Mouse (Mus musculus): Measurements from ENCODE around the gene Arhgef25. TPM values are rescaled to one million over a fixed set of nuclear protein-coding genes. Genes with fewer than 3 reads are reported as not detected.
"Not testable (repeated sequence)": the region's sequence is repeated elsewhere in the genome, so short reads cannot be mapped to it uniquely, and the experiment has no call there.

Gene Arhgef25
- polyA plus RNA-seq, 1 experiment from 2014 or later: 14.3 TPM

- Histone ChIP-seq H3K27me3 (replicated peaks) (peaks cover 32% of the 10 kb centered on the region), H3K9ac (no peak overlapping the region), H3K9me3 (replicated peaks) (no peaks in the 10 kb centered on the region), H3K4me1 (peaks cover 22% of the 10 kb centered on the region), H3K27ac (no peak overlapping the region), H3K4me2 (no peak overlapping the region), H3K36me3 (no peaks in the 10 kb centered on the region), H3K4me3 (no peak overlapping the region)
- no peak for ATAC-seq
- WGBS (ENCODE audit: insufficient replicate concordance): 44% methylated on average over 3 of the region's 3 CpGs
Observed at GRCm38 (mm10) chr10:127160728-127161127, 29.2 kb downstream of the Arhgef25 start.

- Histone ChIP-seq H3K4me1 (peaks cover 16% of the 10 kb centered on the region), H3K4me3 (no peak overlapping the region), H3K9ac (no peak overlapping the region), H3K36me3 (no peaks in the 10 kb centered on the region), H3K4me2 (no peak overlapping the region), H3K27me3 (replicated peaks) (peaks cover 25% of the 10 kb centered on the region), H3K27ac (no peak overlapping the region), H3K9me3 (replicated peaks) (no peaks in the 10 kb centered on the region)
- no peak for ATAC-seq
- WGBS (ENCODE audit: insufficient replicate concordance): 70% methylated on average over 9 of the region's 9 CpGs
Observed at GRCm38 (mm10) chr10:127160081-127160480, 29.8 kb downstream of the Arhgef25 start.

GRCm38 (mm10) chr10:127158471-127158870, 31.4 kb downstream of the Arhgef25 start:
- ATAC-seq: no peak

GRCm38 (mm10) chr10:127156511-127156910, 33.4 kb downstream of the Arhgef25 start:
- H3K27ac ChIP-seq: no peak overlapping the region
- 52% methylated on average over 1 of the region's 1 CpGs for WGBS (ENCODE audit: insufficient replicate concordance)
- H3K4me1 ChIP-seq: peaks cover 6% of the 10 kb centered on the region
- no peak for ATAC-seq
- H3K27me3 ChIP-seq (replicated peaks): no peaks in the 10 kb centered on the region
- H3K4me3 ChIP-seq: no peak overlapping the region
- no peaks in the 10 kb centered on the region; the same call in 1 of the 2 replicates for H3K9me3 ChIP-seq (replicated peaks)
- no peak overlapping the region for H3K4me2 ChIP-seq
- H3K9ac ChIP-seq: no peak overlapping the region; the same call in 1 of the 2 replicates
- no peaks in the 10 kb centered on the region for H3K36me3 ChIP-seq

More at GRCm38 (mm10) chr10:127158471-127158870, 31.4 kb downstream of the Arhgef25 start:
- no peak overlapping the region for H3K9ac ChIP-seq
- no peaks in the 10 kb centered on the region for H3K9me3 ChIP-seq (replicated peaks)
- peaks cover 10% of the 10 kb centered on the region; the same call in 1 of the 2 replicates for H3K27me3 ChIP-seq (replicated peaks)
- no peak overlapping the region for H3K4me3 ChIP-seq
- H3K4me1 ChIP-seq: peaks cover 6% of the 10 kb centered on the region
- H3K27ac ChIP-seq: no peak overlapping the region
- no peaks in the 10 kb centered on the region for H3K36me3 ChIP-seq
- no peak overlapping the region for H3K4me2 ChIP-seq
- WGBS (ENCODE audit: insufficient replicate concordance): 40% methylated on average over 3 of the region's 3 CpGs

GRCm38 (mm10) chr10:127156089-127156488, 33.8 kb downstream of the Arhgef25 start:
- Histone ChIP-seq H3K9me3 (replicated peaks) (no peaks in the 10 kb centered on the region; the same call in 1 of the 2 replicates), H3K4me3 (no peak overlapping the region), H3K27ac (no peak overlapping the region), H3K9ac (no peak overlapping the region), H3K36me3 (no peaks in the 10 kb centered on the region), H3K27me3 (replicated peaks) (no peaks in the 10 kb centered on the region), H3K4me2 (no peak overlapping the region), H3K4me1 (peaks cover 11% of the 10 kb centered on the region)
- 77% methylated on average over 1 of the region's 1 CpGs for WGBS (ENCODE audit: insufficient replicate concordance)
- ATAC-seq: no peak

GRCm38 (mm10) chr10:127154652-127155051, 35.2 kb downstream of the Arhgef25 start:
- Histone ChIP-seq H3K27ac (no peak overlapping the region), H3K4me3 (no peak overlapping the region), H3K4me1 (peaks cover 16% of the 10 kb centered on the region), H3K4me2 (no peak overlapping the region), H3K36me3 (no peaks in the 10 kb centered on the region), H3K9me3 (replicated peaks) (no peaks in the 10 kb centered on the region; the same call in 1 of the 2 replicates), H3K9ac (no peak overlapping the region), H3K27me3 (replicated peaks) (no peaks in the 10 kb centered on the region)
- no peak for ATAC-seq
- 69% methylated on average over 5 of the region's 5 CpGs for whole genome bisulfite sequencing (ENCODE audit: insufficient replicate concordance)

GRCm38 (mm10) chr10:127154241-127154640, 35.6 kb downstream of the Arhgef25 start:
- peaks cover 16% of the 10 kb centered on the region for H3K4me1 ChIP-seq
- no peak overlapping the region for H3K4me2 ChIP-seq
- no peaks in the 10 kb centered on the region for H3K36me3 ChIP-seq
- H3K9ac ChIP-seq: no peak overlapping the region
- no peaks in the 10 kb centered on the region; the same call in 1 of the 2 replicates for H3K9me3 ChIP-seq (replicated peaks)
- H3K4me3 ChIP-seq: no peak overlapping the region
- ATAC-seq: no peak
- H3K27ac ChIP-seq: no peak overlapping the region
- 81% methylated on average over 2 of the region's 2 CpGs for WGBS (ENCODE audit: insufficient replicate concordance)
- no peaks in the 10 kb centered on the region for H3K27me3 ChIP-seq (replicated peaks)

GRCm38 (mm10) chr10:127153323-127153722, 36.6 kb downstream of the Arhgef25 start:
- no peak overlapping the region for H3K27ac ChIP-seq
- H3K4me3 ChIP-seq: no peak overlapping the region
- no peak overlapping the region for H3K4me2 ChIP-seq
- no peaks in the 10 kb centered on the region for H3K36me3 ChIP-seq
- no peaks in the 10 kb centered on the region; the same call in 1 of the 2 replicates for H3K9me3 ChIP-seq (replicated peaks)
- WGBS (ENCODE audit: insufficient replicate concordance): 86% methylated on average over 7 of the region's 7 CpGs
- no peaks in the 10 kb centered on the region for H3K27me3 ChIP-seq (replicated peaks)
- no peak overlapping the region for H3K9ac ChIP-seq
- H3K4me1 ChIP-seq: peaks cover 10% of the 10 kb centered on the region
- ATAC-seq: no peak

- H3K4me1 ChIP-seq: peaks cover 10% of the 10 kb centered on the region
- H3K36me3 ChIP-seq; ATAC-seq; H3K27ac ChIP-seq; H3K9ac ChIP-seq; H3K9me3 ChIP-seq (replicated peaks); H3K4me2 ChIP-seq; H3K27me3 ChIP-seq (replicated peaks); H3K4me3 ChIP-seq: not testable (repeated sequence)
- 79% methylated on average over 10 of the region's 10 CpGs for WGBS (ENCODE audit: insufficient replicate concordance)
Observed at GRCm38 (mm10) chr10:127152556-127152955, 37.3 kb downstream of the Arhgef25 start.

GRCm38 (mm10) chr10:127151233-127151632, 38.6 kb downstream of the Arhgef25 start:
- WGBS (ENCODE audit: insufficient replicate concordance): 76% methylated on average over 3 of the region's 3 CpGs
- not testable (repeated sequence) for H3K27ac ChIP-seq; H3K9me3 ChIP-seq (replicated peaks); H3K27me3 ChIP-seq (replicated peaks); H3K36me3 ChIP-seq; H3K9ac ChIP-seq; H3K4me3 ChIP-seq; ATAC-seq; H3K4me2 ChIP-seq
- H3K4me1 ChIP-seq: peaks cover 10% of the 10 kb centered on the region

GRCm38 (mm10) chr10:127150471-127150872, 39.4 kb downstream of the Arhgef25 start:
- H3K9me3 ChIP-seq (replicated peaks): no peaks in the 10 kb centered on the region; the same call in 1 of the 2 replicates
- 55% methylated on average over 4 of the region's 4 CpGs for WGBS (ENCODE audit: insufficient replicate concordance)
- no peak overlapping the region for H3K27ac ChIP-seq
- H3K4me1 ChIP-seq: peaks cover 10% of the 10 kb centered on the region
- H3K4me3 ChIP-seq: no peak overlapping the region
- H3K9ac ChIP-seq: no peak overlapping the region
- no peak overlapping the region for H3K4me2 ChIP-seq
- H3K27me3 ChIP-seq (replicated peaks): no peaks in the 10 kb centered on the region
- no peak for ATAC-seq
- no peaks in the 10 kb centered on the region for H3K36me3 ChIP-seq

- Histone ChIP-seq H3K4me3 (no peak overlapping the region), H3K27me3 (replicated peaks) (0 out of 2 replicates have a peak, but pooled peaks cover 7% of the 10 kb centered on the region), H3K9me3 (replicated peaks) (0 out of 2 replicates have a peak, but pooled peaks cover 5% of the 10 kb centered on the region), H3K36me3 (no peaks in the 10 kb centered on the region), H3K9ac (no peak overlapping the region), H3K27ac (no peak overlapping the region), H3K4me2 (no peak overlapping the region), H3K4me1 (peaks cover 10% of the 10 kb centered on the region)
- no peak for ATAC-seq
- 68% methylated on average over 6 of the region's 6 CpGs for WGBS (ENCODE audit: insufficient replicate concordance)
Observed at GRCm38 (mm10) chr10:127147135-127147534, 42.7 kb downstream of the Arhgef25 start.

GRCm38 (mm10) chr10:127145303-127145702, 44.6 kb downstream of the Arhgef25 start:
- ATAC-seq: no peak
- H3K4me2 ChIP-seq: no peak overlapping the region
- 69% methylated on average over 5 of the region's 5 CpGs for WGBS (ENCODE audit: insufficient replicate concordance)
- 0 out of 2 replicates have a peak, but pooled peaks cover 7% of the 10 kb centered on the region for H3K27me3 ChIP-seq (replicated peaks)
- H3K4me3 ChIP-seq: no peak overlapping the region
- no peaks in the 10 kb centered on the region; the same call in 1 of the 2 replicates for H3K4me1 ChIP-seq
- 0 out of 2 replicates have a peak, but pooled peaks cover 5% of the 10 kb centered on the region for H3K9me3 ChIP-seq (replicated peaks)
- H3K27ac ChIP-seq: no peak overlapping the region
- no peaks in the 10 kb centered on the region for H3K36me3 ChIP-seq
- H3K9ac ChIP-seq: no peak overlapping the region
